Mouse (Mus musculus): ENCODE results near the gene Icam4. TPM values are rescaled to one million over a fixed set of nuclear protein-coding genes. Genes with fewer than 3 reads are reported as not detected.

The Icam4 gene
- total and polyA plus RNA-seq, 3 experiments: 0.96 to 2.9 (median 1.1) TPM

GRCm38 (mm10) chr9:21072641-21073040 lies 43.5 kb downstream of the Icam4 start:
- dilution Hi-C loops (cut with MboI; ENCODE audit: extremely low pct_ligation_motif_present, extremely low pct_unique_long_range_greater_than_20kb, low sequenced_read_pairs) (no loop called here), in situ Hi-C loops (cut with MboI; ENCODE audit: low pct_ligation_motif_present, low pct_unique_long_range_greater_than_20kb, low sequenced_read_pairs) (loop anchor here (5.0 kb wide), 1 partner anchor 45 kb away; the partner anchor contains the start of gene Icam4)
- Histone ChIP-seq H3K27ac (ENCODE audit: insufficient read depth, low read depth) (peak overlapping the region; percentile 26; the same call in 1 of the 2 replicates), H3K4me3 (replicated peaks in 1 of 3; ENCODE audit: low read depth in 2 of 3, low read length in 2 of 3, poor library complexity in 1 of 3) (peak overlapping the region; percentile 90 to 98 (median 96)), H3K36me3 (replicated peaks in 1 of 2; ENCODE audit: control insufficient read depth in 1 of 2, insufficient read depth in 1 of 2, low read length in 1 of 2) (peaks cover 53 to 74% of the 10 kb centered on the region in 2 experiments), H3K4me2 (ENCODE audit: insufficient read depth, low read depth, poor library complexity, severe bottlenecking) (peak overlapping the region; percentile 85), H3K4me1 (ENCODE audit: control insufficient read depth in 1 of 2, insufficient read depth in 2 of 2) (peaks cover 8 to 29% of the 10 kb centered on the region in 2 experiments), H3K9ac (ENCODE audit: insufficient read depth, low read depth) (peak overlapping the region; percentile 88), H3K9me3 (replicated peaks; ENCODE audit: low read length) (no peaks in the 10 kb centered on the region), H3K79me2 (replicated peaks; ENCODE audit: control insufficient read depth, extremely low read depth, insufficient read depth, poor library complexity, severe bottlenecking) (peaks cover 35% of the 10 kb centered on the region), H3K27me3 (replicated peaks) (no peaks in the 10 kb centered on the region)
- peak; percentile 29 for DNase-seq (ENCODE audit: extremely low read depth)
- TF ChIP-seq SIN3A (IDR thresholded peaks at IDR 0.05; ENCODE audit: low read length) (peak; percentile 9; the same call in 1 of the 2 replicates), ZKSCAN1 (IDR thresholded peaks at IDR 0.05; ENCODE audit: borderline replicate concordance, low read depth, low read length) (no peak), ELF1 (IDR thresholded peaks at IDR 0.05; ENCODE audit: low read depth, low read length) (no peak), JUN (IDR thresholded peaks at IDR 0.05; ENCODE audit: insufficient read depth, low read depth, low read length) (no peak), MYC (IDR thresholded peaks at IDR 0.05; ENCODE audit: low read depth, low read length) (peak; percentile 17; the same call in 1 of the 2 replicates), TCF12 (IDR thresholded peaks at IDR 0.05; ENCODE audit: low read depth, low read length) (no peak)

GRCm38 (mm10) chr9:21073044-21073840 lies 44.1 kb downstream of the Icam4 start, which contains the start of the genes Gm49373 and Fdx1l:
Gene Gm49373 (minus strand): TSS chr9:21073096.
Gene Fdx1l (minus strand): TSS chr9:21073614.
- Histone ChIP-seq H3K9me3 (replicated peaks; ENCODE audit: low read length) (no peaks in the 10 kb centered on the region), H3K4me2 (ENCODE audit: insufficient read depth, low read depth, poor library complexity, severe bottlenecking) (peak within 1 kb of the TSS; percentile 92), H3K4me1 (ENCODE audit: control insufficient read depth in 1 of 2, insufficient read depth in 2 of 2) (peaks cover 8 to 29% of the 10 kb centered on the region in 2 experiments), H3K27ac (ENCODE audit: insufficient read depth, low read depth) (peak within 1 kb of the TSS; percentile 68), H3K9ac (ENCODE audit: insufficient read depth, low read depth) (peak within 1 kb of the TSS; percentile 88), H3K4me3 (replicated peaks in 1 of 3; ENCODE audit: low read depth in 2 of 3, low read length in 2 of 3, poor library complexity in 1 of 3) (peak within 1 kb of the TSS; percentile 90 to 98 (median 96)), H3K79me2 (replicated peaks; ENCODE audit: control insufficient read depth, extremely low read depth, insufficient read depth, poor library complexity, severe bottlenecking) (peaks cover 35% of the 10 kb centered on the region), H3K36me3 (replicated peaks in 1 of 2; ENCODE audit: control insufficient read depth in 1 of 2, insufficient read depth in 1 of 2, low read length in 1 of 2) (peaks cover 53 to 74% of the 10 kb centered on the region in 2 experiments), H3K27me3 (replicated peaks) (no peaks in the 10 kb centered on the region)
- DNase-seq (ENCODE audit: extremely low read depth): peak; percentile 93
- in situ Hi-C loops (cut with MboI; ENCODE audit: low pct_ligation_motif_present, low pct_unique_long_range_greater_than_20kb, low sequenced_read_pairs) (loop anchor here (5.0 kb wide), 1 partner anchor 46 kb away; the partner anchor contains the start of gene Icam4), dilution Hi-C loops (cut with MboI; ENCODE audit: extremely low pct_ligation_motif_present, extremely low pct_unique_long_range_greater_than_20kb, low sequenced_read_pairs) (no loop called here)
- TF ChIP-seq TBP (conservative IDR thresholded peaks at IDR 0.05; ENCODE audit: low read depth, low read length): 0 out of 2 replicates have a peak, but pooled peaks have one; percentile 36
- TF ChIP-seq CHD2 (IDR thresholded peaks at IDR 0.05; ENCODE audit: low read length): peak; percentile 87
- peak; percentile 100 for TF ChIP-seq POLR2AphosphoS2 (IDR thresholded peaks at IDR 0.05; ENCODE audit: low read depth, low read length)
- peak; percentile 79 for TF ChIP-seq MEF2A (IDR thresholded peaks at IDR 0.05; ENCODE audit: borderline replicate concordance, low read depth, low read length)
- no peak for TF ChIP-seq RCOR1 (conservative IDR thresholded peaks at IDR 0.05; ENCODE audit: low read depth, low read length)
- TF ChIP-seq USF2 (conservative IDR thresholded peaks at IDR 0.05; ENCODE audit: low read depth, low read length): peak; percentile 93
- no peak for TF ChIP-seq RAD21 (IDR thresholded peaks at IDR 0.05; ENCODE audit: low read depth, low read length)
- TF ChIP-seq JUND (conservative IDR thresholded peaks at IDR 0.05; ENCODE audit: low read depth, low read length): 0 out of 2 replicates have a peak, but pooled peaks have one; percentile 21
- peak; percentile 99 for TF ChIP-seq MAX (IDR thresholded peaks at IDR 0.05; ENCODE audit: low read length)
- TF ChIP-seq SIN3A (IDR thresholded peaks at IDR 0.05; ENCODE audit: low read length): peak; percentile 92
- peak; percentile 98 for TF ChIP-seq USF1 (IDR thresholded peaks at IDR 0.05; ENCODE audit: low read depth, low read length)
- TF ChIP-seq CHD1 (IDR thresholded peaks at IDR 0.05; ENCODE audit: low read depth, low read length): peak; percentile 79; the same call in 1 of the 2 replicates
- peak; percentile 81 for TF ChIP-seq POLR2A (IDR thresholded peaks at IDR 0.05; ENCODE audit: low read depth, low read length)
- no peak for TF ChIP-seq EP300 (IDR thresholded peaks at IDR 0.05; ENCODE audit: low read length)
- no peak for TF ChIP-seq ZKSCAN1 (IDR thresholded peaks at IDR 0.05; ENCODE audit: borderline replicate concordance, low read depth, low read length)
- TF ChIP-seq SMC3 (IDR thresholded peaks at IDR 0.05; ENCODE audit: low read depth, low read length): peak; percentile 26
- TF ChIP-seq CTCF (conservative IDR thresholded peaks at IDR 0.05 in 1 of 2, IDR thresholded peaks at IDR 0.05 in 1 of 2; ENCODE audit: low read depth in 2 of 2, low read length in 2 of 2): no peak
- peak; percentile 99 for TF ChIP-seq MXI1 (IDR thresholded peaks at IDR 0.05; ENCODE audit: low read depth, low read length)
- TF ChIP-seq NELFE (IDR thresholded peaks at IDR 0.05; ENCODE audit: low read depth, low read length): peak; percentile 84
- no peak for TF ChIP-seq JUN (IDR thresholded peaks at IDR 0.05; ENCODE audit: insufficient read depth, low read depth, low read length)
- peak; percentile 95 for TF ChIP-seq MYC (IDR thresholded peaks at IDR 0.05; ENCODE audit: low read depth, low read length)
- peak; percentile 71 for TF ChIP-seq IRF4 (IDR thresholded peaks at IDR 0.05; ENCODE audit: low read depth, low read length)
- peak; percentile 95 for TF ChIP-seq ELF1 (IDR thresholded peaks at IDR 0.05; ENCODE audit: low read depth, low read length)
- TF ChIP-seq KAT2A (IDR thresholded peaks at IDR 0.05; ENCODE audit: insufficient replicate concordance, low read length): peak; percentile 88; the same call in 1 of the 2 replicates
- TF ChIP-seq E2F4 (IDR thresholded peaks at IDR 0.05; ENCODE audit: insufficient replicate concordance, low read depth, low read length): no peak
- peak; percentile 85 for TF ChIP-seq ZMIZ1 (IDR thresholded peaks at IDR 0.05; ENCODE audit: low read depth, low read length)
- no peak; the same call in 1 of the 2 replicates for TF ChIP-seq GABPA (IDR thresholded peaks at IDR 0.05; ENCODE audit: insufficient replicate concordance, low read depth, low read length)
- no peak for TF ChIP-seq PAX5 (IDR thresholded peaks at IDR 0.05; ENCODE audit: low read length)

Measured in CH12.LX (cell line).